Mouse (Mus musculus) heart, adult 10 weeks (tissue): ENCODE data around the gene Dtnbp1. TPM values are rescaled to one million over a fixed set of nuclear protein-coding genes. Genes with fewer than 3 reads are reported as not detected.

Experiments used
- polyA plus RNA-seq: library from polyadenylated mRNA; stranded (reverse); fragments of 350-450 nt; fragmentation: Illumina TruSeq; extraction: RNeasy Lipid Tissue Mini Kit (QIAGEN cat#74804); gene quantifications from one replicate; pipeline ENCODE4 v1.2.3, GENCODE M21; 2014; ENCODE audit warnings: low read depth, low replicate concordance

Dtnbp1 gene
- polyA plus RNA-seq: 130 TPM

DNA sequence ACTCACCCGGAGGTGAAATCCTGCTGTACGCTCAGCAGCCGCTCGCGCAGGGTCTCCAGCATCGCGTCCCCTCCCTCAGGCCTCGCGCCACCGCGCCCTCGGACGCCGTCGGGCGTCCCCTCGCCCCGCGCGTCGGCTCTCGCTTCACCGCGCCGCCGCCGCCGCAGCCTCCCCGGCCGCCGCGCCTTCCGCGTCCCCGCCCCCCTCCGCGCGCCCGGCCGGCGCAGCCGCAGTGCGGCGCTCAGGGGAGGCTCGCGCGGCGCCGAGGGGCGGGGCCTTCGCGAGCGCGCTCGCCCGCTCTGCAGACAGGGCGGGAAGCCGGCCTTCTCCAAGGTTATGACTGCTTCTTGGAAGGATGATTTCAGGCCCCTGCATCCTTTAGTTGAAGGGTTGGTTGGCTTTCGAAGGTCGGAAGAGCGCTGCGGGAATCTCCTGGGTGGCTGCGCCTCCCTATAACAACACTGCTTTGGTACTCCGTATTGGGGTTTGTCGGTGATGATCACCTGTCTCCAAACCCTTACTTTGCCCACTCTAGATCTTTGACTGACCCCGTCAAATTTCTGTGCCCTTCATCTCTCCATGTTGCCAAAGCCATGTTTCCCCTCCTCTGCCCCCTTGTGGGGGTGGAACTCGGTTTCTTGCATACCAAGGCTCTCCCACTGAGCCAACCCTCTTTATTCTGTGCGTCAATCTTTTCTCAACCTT lies at the start of gene Dtnbp1:
TSS of gene Dtnbp1 (minus strand) at position 237 of the 705 bp plus-strand sequence.

Other genes with a start within 250 kb of the Dtnbp1 start
- gene Gm9817, start 76.5 kb upstream of the Dtnbp1 start, polyA plus RNA-seq: not detected